Mouse (Mus musculus) right cerebral cortex, postnatal 36 days (tissue): ENCODE data around the gene Nudt3.
"Not testable (repeated sequence)": the region's sequence is repeated elsewhere in the genome, so short reads cannot be mapped to it uniquely, and the experiment has no call there.

Source experiments
- DNase-seq, 2 experiments: peaks; one replicate each; pipeline ENCODE4 v3.0.0; 2022; ENCODE audit warnings: low spot score in 2 of 2, mixed read lengths in 1 of 2

The Nudt3 gene

DNA sequence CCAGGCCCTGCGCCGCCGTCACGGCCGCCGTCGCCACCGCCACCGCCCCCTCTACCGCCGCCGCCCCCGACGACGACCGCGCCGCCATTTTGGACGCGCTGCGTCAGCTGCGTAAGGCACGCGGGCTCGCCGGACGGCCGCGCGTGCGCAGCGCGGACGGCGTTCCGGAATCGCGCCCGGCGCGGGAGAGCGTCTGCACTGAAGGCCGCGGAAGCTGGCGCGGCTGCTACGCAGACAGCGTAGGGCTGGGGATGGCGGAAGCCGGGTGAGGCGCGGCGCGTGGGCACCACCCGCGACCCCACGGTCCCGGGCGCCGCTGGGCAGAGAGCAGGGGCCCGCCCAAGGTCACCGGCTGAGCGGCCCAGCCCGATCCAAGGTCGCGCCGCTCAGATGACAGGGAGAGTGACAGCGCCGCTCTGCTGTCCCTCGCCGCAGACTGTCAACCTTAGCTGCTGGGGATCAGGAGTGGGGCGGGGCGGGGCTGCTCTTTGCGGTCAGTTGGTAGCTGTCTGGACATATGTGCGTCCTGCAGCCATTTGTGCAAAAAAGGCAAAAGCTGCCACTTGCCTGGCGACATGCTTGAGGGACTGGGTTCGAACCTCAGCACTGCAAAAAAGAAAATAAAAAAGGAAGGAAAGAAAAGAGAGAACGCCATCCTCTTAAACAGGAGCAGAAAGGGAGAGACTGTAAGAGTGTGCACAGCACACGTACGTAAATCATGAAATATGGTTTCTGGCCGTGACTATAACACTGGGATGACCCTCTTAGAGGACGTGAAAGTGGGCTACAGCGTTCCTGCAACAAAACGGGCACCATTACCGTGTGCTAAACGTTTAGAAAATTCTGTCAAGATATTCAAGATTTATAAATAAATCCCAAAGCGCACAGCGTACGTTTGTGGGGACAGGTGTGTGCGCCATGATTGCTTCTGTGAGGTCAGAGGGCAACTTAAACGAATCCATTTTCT is at the start of gene Nudt3:
TSS of gene Nudt3 (minus strand) at position 136 of the 967 bp plus-strand sequence.
- DNase-seq: peak; percentile 82 to 83

DNA sequence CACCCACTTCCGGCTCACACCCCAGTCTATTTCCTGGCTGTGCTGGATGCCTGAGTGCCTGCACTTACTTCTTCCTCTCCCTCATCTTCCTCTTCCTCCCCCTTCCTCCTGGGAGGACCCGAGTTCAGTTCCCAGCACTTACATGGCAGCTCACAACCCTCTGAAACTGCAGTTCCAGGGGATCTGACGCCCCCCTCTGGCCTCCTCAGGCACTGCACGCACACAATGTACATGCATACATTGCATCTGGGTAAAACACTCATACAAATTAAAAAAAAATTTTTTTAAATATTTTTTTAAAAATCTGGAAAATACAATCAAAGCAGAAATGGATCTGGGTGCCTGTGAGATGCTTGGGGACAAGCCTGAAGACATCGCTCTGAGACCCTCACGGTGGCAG is 48.4 kb upstream of the Nudt3 start:
- no peak for DNase-seq

DNA sequence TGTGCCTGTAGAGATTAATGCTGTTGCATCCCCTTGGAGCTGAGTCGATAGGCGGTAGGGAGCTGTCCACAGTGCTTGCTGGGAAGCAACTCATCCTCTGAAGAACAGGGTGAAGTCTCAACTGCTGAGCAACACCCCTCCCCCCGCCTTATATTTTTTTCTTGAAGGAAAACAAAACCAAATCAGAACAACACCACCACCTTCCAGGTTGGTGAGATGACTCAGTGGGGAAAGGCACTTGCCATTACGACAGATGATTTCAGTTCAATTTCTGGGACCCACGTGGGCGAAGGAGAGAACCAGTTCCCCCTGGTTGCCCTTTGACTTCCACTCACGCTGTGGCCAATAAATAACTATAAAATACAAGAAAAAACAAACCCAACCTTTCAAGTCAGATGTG is 35.5 kb upstream of the Nudt3 start:
- DNase-seq: no peak

DNA sequence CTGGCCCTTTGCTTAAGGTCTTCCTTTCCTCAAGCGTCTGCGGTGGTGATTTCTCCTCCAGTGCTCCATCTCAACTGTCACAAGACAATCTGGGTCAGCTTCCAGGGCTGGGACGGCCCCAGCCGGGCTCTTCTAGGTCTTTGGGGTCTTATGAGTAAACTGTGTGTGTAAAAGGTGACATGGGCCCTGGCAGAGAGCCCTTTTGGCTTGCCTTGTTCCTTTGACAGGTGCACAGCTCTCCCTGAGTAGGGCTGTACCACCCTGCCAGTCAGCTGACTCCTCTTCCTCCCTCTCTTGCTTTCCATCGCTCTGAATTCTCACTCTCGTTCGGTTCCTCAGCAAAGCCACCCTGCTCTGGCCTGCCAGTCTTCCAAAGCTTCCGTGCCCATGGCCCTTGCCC is 33.8 kb upstream of the Nudt3 start:
- no peak for DNase-seq

DNA sequence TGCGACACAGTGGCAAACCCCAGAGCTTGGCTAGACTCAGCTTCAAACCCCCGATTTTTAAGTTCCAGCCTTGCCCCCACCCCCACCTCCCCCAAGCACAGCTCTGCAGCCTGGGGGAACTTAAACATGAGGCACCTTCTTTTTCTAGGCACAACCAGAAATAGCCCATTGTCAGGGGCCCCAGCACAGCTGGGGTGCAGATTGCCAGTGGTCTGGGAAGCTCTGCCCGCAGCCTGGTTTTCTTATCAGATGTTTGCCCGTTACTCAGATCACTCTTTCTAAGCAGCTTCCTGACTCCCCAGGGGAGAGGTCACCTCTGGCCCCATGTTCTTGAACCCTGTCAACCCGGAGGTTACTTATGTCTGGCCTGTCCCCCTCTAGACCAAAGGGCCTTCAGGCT is 33.1 kb upstream of the Nudt3 start:
- DNase-seq: no peak

DNA sequence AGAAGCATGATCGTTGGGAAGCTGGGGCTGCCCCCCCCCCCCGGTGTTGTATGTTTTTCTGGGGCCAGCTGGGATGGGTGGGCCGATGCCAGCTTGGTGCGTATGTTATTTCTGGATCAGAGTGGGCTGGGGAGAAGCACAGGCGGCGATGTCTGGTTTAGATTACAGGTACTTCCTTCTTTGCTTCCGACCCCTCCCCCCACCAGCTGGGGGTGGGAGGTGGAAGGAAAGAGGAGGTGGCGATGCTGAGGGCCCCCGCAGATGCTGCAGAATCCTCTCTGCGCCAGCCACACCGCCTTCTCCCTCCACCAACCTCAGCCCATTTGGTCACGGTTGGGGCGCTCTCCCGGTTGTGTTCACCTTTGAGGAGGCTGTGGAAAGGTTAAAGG is 32.7 kb upstream of the Nudt3 start:
- DNase-seq: peak; percentile 74 to 77

DNA sequence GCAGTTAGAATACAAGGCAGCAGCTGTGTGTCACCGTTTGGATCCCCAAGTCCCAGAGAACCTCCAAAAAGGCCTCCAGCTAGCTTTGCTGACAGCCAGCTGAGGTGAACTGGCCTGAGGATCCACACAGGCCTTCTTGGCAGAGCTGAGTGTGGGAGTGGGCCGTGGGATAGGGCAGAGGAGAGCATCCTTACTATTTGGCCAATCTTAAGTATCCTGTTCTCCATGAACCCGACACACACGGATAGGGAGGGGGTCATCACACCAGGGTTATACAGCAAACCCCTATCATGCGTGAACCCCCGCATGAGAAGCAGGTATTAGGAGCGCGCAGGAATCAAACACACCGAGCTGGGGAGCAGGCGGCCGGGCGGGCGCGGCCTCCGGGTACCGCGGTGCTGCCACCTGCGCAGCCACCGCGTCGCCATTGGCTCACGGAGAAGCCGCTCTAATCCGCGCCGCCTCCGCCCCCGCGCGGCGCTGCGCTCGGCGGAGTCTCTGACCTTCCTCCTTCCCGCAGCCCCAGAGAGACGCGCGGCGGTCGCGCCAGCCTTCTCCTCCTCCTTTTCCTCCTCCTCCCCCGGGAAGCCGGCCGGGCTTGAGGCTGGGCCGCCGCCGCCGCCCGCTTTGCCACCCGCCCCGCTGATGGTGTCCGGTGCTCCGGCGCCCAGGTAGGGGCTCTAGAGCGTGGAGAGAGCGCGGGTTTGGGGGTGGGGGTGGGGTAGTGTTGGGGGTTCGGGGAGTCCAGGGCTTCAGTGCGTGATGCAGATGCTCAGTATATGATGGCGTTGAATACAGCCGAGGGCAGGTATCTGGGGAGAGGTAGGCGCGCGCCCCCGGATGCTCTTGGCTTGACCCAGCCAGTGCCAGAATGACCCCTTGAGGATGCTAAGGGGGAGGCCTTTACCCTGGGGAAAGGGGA is 32.1 kb upstream of the Nudt3 start, which contains the start of gene Pacsin1:
TSS of gene Pacsin1 (plus strand) at position 421 of the 922 bp plus-strand sequence.
- peak; percentile 75 to 77 for DNase-seq

DNA sequence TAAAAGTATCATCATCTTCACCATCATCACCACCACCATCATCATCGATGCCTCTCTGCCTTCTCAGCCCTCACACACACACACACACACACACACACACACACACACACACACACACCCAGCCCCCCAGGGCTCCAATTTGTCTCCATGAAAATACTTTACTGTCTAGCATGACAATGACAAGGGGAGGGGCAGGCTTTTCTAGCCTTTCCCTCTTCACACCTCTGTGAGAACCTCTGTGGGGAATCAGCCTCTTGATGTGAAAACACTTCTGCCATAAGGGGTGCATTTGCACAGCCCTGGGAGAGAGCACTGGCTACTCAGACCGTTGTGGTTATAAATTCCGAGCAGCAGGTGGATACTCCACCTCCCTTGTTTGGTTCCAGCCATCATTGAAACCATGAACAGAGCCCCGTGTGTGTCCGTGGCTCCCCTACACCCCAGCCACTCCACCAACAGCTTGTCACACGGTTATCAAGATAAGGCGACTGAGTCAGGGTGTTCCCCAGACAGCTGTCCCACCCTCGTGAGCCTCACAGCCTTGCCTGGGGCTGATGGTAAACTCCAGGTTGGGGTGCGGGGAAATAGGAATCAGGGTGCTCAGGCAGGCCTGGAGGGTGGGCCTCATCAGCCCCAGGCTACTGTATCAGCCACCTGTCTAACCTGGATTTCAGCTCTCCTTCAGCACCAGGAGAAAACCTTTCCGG is 30.1 kb upstream of the Nudt3 start:
- DNase-seq: no peak

DNA sequence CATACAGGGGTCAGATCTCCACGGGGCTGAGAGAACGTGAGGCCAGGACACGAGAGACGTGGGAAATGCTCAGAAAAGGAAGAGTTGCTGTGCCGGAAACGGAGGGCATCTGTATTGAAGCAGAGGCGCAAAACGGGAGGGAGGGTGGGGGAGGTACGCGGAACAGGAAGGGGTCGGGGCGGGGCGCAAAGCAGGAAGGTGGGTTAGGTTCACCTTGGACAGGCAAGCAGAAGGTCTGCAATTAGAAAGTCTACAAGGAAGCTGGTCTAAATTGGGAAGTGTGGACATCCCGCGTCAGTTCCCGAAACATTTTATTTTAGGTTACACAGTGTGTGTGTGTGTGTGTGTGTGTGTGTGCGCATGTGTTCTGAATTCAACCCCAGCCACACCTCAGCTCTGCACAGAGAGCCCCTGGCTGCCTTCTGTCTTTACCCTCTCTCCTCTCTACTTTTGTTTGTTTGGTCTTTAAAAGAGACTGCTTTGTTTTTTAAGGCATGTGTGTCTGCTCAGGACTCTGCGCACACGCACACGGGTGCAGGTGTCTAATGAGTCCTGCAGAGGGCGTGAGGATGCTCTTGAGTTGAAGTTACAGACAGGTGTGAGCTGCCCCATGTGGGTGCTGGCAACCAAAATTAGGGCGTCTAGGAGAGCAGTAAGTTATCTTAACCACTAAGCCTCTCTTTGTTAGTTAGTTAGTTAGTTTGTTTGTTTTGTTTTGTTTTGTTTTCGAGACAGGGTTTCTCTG is 28.9 kb upstream of the Nudt3 start:
- DNase-seq: no peak

DNA sequence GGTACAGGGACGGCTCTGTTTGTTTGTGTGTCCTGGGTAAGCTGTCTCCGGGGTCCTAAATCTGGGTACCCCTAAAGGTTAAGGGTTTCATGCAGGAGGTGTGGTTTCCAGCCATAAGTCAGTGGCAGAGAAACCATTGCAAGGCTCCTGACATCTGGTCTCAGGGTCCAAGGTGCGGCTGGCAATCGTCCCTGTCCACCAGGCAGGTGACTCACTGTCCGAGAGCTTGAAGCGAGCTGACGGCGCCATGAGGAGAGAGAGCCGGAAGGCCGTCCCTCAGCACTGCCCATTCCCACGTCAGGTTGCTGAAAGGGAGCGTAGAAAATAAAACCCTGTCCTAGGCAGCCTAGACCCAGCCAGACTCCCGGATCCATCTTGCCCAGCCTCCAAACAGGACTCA is 27.3 kb upstream of the Nudt3 start:
- DNase-seq: no peak

DNA sequence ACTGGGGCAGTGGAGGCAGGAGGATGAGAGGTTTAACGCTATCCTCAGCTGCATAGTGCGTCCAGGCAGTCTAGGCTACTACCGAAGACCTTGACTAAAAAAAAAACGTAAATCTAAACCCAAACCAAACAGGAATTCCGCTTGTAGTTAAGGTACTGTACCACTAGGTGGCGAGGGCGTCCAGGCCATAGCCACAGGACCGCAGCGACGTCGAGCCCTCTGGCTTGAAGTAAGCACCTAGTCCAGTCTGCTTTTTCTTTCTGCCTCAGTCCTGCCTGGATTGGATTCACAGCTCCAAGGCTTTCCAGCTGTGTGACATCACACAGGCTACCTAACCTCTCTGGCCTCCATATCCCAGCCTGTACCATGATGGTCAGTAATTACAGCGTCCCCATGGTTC is 26.9 kb upstream of the Nudt3 start:
- no peak for DNase-seq

DNA sequence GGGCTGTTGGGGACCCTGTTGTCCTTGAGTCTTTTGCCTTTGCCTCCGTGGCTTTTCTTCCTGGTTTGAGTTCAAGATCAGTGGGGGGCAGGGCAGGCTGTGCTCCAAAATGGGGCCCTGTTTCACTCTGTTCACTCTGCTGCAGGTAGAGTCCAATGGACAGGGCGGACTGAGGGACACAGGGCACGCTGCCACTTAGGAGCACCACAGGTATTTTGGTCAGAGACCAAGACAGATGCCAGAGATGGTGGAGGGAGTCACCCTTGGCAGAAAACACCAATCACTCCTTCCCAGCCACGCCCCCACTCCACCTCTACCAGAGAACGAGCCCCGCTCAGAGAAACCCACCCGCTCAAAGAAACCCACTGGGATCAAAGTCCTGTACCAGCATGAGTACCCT is 22.5 kb upstream of the Nudt3 start:
- DNase-seq: no peak

DNA sequence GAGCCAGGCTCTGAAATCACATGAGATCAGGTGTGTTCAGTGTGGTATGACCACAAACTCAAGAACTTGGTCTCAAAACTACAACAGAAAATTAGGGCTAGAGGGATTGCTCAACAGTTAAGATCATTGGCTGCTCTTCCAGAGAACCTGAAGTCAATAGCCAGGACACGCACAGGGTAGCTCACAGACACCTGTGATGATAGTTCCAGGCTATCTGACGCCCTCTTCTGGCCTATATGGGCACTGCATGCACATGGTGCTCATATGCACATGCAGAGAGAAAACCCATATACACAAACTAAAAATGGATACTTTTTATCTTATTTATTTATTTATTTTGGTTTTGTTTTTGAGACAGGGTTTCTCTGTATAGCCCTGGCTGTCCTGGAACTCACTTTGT is 21.3 kb upstream of the Nudt3 start:
- DNase-seq: no peak

DNA sequence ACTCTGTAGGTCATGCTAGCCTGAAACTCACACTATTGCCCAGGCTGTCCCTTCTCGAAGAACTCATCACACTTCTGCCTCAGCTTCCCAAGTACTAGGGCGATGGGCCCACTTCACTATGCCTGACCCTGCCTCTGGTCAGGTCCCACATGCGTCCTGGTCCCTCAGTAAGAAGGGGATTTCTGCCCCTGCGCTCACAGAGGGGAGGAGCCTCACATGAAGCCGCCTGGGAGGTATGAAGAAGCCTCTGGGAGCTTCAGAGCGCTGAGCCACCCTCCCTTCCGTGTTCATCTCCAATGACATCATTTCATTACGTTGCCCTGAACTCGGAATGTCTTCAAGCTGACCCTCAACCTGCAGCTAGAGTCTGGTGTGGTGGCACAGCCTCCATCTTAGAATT is 20.5 kb upstream of the Nudt3 start:
- DNase-seq: no peak

DNA sequence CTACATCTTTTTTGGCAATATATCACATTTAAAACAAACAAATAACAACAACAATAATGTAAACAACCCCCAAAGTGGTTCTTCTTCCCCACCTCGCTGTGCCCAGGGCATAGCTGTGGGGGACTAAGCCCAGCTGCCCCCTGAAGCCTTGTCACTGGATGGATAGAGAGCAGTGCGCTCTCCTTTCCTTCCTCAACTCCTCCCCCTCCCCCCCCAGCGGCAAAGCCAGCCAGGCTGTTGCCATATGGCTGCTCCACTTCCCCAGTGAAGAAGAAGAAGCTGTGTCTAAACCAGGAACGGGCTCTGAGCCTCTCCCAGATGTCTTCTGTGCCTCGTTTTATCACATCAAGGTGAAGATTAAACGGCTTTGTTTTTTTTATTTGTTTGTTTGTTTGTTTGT is 19.8 kb upstream of the Nudt3 start:
- DNase-seq: no peak

DNA sequence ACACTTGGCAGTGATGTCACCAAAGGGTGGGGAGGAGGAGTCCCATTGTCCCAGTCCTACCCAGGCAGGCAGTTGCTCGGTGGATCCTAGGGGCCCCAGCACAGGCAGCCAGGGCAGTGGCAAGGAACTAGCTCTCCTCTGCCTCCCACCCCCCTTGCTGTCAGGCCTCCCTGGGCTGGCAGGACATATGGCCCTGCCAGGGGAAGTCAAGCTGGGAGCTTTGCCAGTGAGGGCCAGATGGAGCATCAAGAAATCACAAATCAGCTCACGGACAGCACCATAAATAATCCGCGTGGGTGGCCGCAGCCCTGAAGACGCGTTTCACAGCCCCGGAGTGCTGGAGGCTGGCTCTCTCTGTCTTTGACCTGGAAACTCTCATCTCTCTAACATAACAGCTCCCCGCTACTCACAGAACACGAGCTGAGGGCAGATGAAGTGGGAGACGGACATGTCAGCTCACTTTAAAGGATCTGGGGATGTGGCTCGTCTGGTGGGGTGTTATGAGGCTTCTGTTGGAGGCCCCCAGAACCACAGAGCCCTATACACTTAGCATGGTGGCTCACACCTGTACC is 19.3 kb upstream of the Nudt3 start:
- peak; percentile 80 to 88 for DNase-seq

DNA sequence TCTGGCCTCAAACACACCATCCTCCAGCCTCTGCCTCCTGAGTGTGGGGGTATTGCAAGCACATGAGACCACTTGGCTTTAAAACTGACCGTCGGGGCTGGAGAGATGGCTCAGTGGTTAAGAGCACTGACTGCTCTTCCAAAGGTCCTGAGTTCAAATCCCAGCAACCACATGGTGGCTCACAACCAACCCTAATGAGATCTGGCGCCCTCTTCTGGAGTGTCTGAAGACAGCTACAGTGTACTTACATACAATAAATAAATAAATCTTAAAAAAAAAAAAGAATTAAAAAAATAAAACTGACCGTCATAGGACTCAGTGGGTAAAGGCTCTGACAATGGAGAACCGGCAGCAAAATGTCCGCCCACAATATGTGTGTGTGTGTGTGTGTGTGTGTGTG is 16.6 kb upstream of the Nudt3 start:
- DNase-seq: not testable (repeated sequence)

DNA sequence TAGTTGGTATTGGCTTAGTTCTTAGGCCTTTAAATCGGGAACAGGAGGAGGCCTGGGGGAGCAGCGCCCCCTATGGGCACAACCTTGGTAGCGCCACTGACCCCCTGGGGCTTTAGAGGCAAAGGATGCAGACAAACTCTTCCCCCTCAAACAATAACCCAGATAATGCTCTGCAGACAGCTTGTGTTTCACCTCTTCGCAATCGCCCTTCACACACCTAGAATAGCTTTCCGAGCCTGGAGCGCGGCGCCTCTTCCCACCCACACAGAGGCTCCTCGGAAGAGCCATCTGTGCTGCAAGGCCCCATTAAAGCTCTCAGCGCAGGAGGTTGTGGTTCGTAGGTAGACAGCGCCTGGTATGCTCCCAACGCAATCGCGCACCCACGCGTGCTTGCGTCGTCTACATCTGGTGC is 15.6 kb upstream of the Nudt3 start:
- peak; percentile 86 to 89 for DNase-seq

DNA sequence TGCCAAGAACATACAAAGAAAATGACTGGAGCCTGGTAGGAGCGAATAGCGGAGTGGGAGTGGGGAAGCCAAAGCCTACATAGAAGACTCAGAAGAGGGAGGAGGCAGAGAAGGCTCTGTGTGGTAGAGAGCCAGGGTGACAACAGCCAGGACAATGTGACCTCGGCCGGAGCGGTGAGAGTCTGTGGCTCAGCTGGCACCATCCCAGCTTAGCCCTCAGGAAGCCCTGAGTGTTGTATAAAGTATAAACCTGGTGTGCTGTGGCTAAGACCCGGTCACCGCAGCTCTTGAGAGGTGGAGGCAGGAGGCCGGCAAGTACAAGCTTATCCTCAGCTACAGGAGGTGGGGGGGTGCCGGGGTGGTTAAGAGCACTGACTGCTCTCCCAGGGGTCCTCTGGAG is 14.0 kb upstream of the Nudt3 start:
- DNase-seq: no peak

DNA sequence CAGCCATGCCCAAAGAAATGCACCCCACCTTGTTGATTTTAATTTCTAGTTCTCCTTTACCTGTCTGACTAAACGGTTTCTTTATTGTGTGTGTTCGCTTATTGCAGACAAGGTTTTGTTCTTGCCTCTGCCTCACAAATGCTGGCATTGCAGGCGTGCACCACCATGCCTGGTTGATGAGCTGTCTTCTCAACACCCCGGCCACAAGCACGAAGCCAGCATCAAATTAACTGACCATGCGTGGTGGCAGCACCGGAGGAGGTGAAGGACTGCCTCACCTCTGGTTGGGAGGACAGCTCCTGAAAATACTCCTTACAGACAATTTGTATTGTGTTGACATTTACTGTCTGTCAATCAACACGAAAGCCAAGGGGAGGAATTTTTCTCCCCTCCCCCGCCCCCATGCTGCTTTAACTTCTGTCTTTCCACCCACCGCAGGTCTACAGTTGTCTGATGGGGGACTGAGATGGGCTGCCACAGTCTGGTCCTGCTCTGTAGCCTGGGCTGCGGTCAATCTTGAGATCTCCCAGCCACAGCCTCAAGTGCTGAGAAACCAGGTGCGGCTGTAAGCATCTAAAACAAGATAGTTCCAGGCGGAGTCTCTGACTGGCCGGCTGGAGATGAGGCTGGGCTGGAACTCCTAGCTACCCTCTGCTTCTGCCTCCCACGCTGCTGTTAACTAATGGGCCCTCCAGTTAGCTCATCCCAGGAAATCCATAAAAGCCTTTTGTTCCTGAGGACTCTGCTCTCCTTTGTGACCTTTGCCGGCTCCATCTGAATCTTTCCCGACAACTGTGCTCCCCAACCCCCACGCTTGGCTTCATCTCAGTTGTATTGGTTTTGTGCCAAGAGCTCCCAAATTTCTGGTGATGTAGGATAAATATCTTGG is 13.1 kb upstream of the Nudt3 start, which contains the start of gene Rps10:
TSS of gene Rps10 (minus strand) at position 538 of the 889 bp plus-strand sequence.
- no peak for DNase-seq
